Mouse (Mus musculus) embryonic stem cell, embryonic (primary cell): Measurements from ENCODE around the gene Prickle2.

ENCODE experiments used
- CTCF ChIA-PET, 4 experiments: fragments of 300-600 bp in 2 of 4; fragments of 350-600 bp in 2 of 4; sonication (Branson Sonifier 250); formaldehyde crosslinking; loops; one replicate each; lab custom pipeline; 2022; ENCODE audit warnings: inconsistent platforms in 2 of 4; lab: Charles Lee
- POLR2A ChIA-PET, 4 experiments: fragments of 300-600 bp in 2 of 4; fragments of 350-600 bp in 2 of 4; sonication (Branson Sonifier 250); formaldehyde crosslinking; loops; one replicate each; lab custom pipeline; 2022; ENCODE audit warnings: antibody characterized with exemption in 4 of 4, inconsistent platforms in 1 of 4; lab: Charles Lee

Prickle2 gene

GRCm38 (mm10) chr6:92699491-92700209, 6.3 kb downstream of the Prickle2 start:
- POLR2A ChIA-PET = interaction anchor here in 1 of 4 experiments (1.2 kb wide), 1 partner anchor 12 kb away, joined by 4 read pairs; no protein-coding TSS in a partner anchor

DNA sequence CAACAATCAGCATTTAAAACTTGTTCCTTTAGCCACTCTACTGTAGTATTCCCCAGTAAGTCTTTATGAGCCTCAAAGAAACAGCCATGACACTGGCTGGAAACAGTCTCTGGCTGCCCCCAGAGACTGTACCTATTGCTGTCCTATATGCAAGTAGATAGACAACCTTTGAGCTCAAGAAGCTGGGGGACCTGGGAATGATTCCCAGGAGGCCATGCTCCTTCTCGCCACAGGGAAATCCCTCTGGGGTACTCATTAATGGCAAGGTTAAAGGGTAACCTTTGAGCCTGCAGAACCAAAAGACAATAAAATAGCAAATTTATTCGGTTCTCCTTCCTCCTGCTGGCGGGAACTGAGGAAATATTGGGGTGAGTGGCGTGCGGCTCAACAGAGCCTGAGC, 8.1 kb downstream of the Prickle2 start:
- ChIA-PET POLR2A (interaction anchor here in 1 of 4 experiments (0.9 kb wide), 1 partner anchor 9 kb away, joined by 3 read pairs; no protein-coding TSS in a partner anchor), CTCF (interaction anchor here in 1 of 4 experiments (1.3 kb wide), 1 partner anchor 8 kb away, joined by 3 read pairs; the partner anchor contains the start of gene Prickle2)

More at GRCm38 (mm10) chr6:92699491-92700209, 6.3 kb downstream of the Prickle2 start:
- CTCF ChIA-PET = no interaction called here

- POLR2A ChIA-PET = interaction anchor here in 1 of 4 experiments (0.8 kb wide), 1 partner anchor 41 kb away, joined by 4 read pairs; no protein-coding TSS in a partner anchor
- CTCF ChIA-PET = no interaction called here
Measured at GRCm38 (mm10) chr6:92687317-92687716, 18.6 kb downstream of the Prickle2 start.

GRCm38 (mm10) chr6:92674394-92674925, 31.5 kb downstream of the Prickle2 start:
- CTCF ChIA-PET = interaction anchor here in 2 of 4 experiments (0.6 kb wide), 2 partner anchors 53 to 252 kb away, joined by 4 read pairs; no protein-coding TSS in a partner anchor
- POLR2A ChIA-PET = no interaction called here

DNA sequence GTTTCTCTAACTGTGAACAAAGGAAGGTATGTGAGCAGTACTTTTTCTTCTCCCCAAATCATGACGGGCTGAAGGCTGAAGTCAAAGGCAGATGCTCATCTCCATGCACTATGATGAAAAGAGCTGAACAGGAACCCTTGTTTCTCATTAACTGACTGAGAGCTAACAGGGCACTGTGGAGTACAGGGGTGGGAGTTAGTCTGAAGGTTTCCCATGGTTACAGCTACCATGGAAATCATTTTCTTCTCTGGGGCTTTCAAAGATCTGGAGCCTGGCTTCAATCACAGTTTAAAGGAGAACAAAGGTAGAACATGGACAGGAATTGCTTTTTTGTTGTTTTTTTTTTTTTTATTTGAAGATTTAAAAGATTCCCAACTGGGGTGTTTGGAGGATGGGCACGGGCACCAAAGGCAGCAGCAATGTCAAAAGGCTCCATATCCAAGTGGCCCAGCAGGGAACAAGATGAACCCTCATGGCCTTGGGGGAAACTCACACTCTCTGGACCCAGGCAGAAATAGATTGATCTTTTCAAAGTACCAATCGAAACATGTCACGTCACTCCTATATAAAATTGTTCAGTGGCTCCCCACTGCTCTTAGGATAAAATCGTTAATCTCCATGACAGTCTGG, 35.3 kb downstream of the Prickle2 start:
- ChIA-PET CTCF (no interaction called here), POLR2A (interaction anchor here in 1 of 4 experiments (0.7 to 0.9 kb wide), 2 partner anchors 12 to 1792 kb away, joined by 3 read pairs; no protein-coding TSS in a partner anchor)

- ChIA-PET POLR2A (interaction anchor here in 2 of 4 experiments (0.6 kb wide), 2 partner anchors 178 to 306 kb away, joined by 3 to 6 read pairs; no protein-coding TSS in a partner anchor), CTCF (interaction anchor here in 1 of 4 experiments (0.6 kb wide), 1 partner anchor 118 kb away, joined by 3 read pairs; no protein-coding TSS in a partner anchor)
Measured at GRCm38 (mm10) chr6:92669623-92670022, 36.3 kb downstream of the Prickle2 start.

DNA sequence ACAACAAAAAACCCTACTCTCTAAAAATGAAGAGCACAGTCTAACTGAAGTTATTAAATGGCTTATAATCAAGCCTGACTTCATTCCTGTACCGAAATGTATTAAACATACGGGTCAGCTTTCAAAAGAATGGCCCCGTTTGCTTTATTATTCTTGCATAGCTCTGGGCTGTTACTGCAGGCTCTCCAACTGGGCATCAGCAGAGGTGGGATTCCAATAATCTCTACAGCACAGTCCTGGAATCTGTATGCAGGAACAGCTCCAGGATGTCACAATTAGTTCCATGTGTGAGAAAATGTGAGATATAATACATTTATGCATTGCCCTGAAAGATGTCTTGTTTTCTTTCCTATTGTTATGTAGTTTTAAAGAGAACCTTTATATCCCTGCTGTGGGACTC, 38.4 kb downstream of the Prickle2 start:
- ChIA-PET CTCF (interaction anchor here in 3 of 4 experiments (0.6 to 3.9 kb wide), 3 partner anchors 326 to 381 kb away, joined by 3 to 31 read pairs (median 18); no protein-coding TSS in a partner anchor), POLR2A (no interaction called here)

- CTCF ChIA-PET = interaction anchor here (0.5 to 3.9 kb wide), 42 partner anchors 9 to 630 kb away, joined by 3 to 31 read pairs (median 3); partner anchors contain the start of gene Prickle2 (in 1 of the 4)
- POLR2A ChIA-PET = interaction anchor here in 1 of 4 experiments (1.9 kb wide), 1 partner anchor 62 kb away, joined by 6 read pairs; no protein-coding TSS in a partner anchor
Measured at GRCm38 (mm10) chr6:92665530-92665989, 40.4 kb downstream of the Prickle2 start.

DNA sequence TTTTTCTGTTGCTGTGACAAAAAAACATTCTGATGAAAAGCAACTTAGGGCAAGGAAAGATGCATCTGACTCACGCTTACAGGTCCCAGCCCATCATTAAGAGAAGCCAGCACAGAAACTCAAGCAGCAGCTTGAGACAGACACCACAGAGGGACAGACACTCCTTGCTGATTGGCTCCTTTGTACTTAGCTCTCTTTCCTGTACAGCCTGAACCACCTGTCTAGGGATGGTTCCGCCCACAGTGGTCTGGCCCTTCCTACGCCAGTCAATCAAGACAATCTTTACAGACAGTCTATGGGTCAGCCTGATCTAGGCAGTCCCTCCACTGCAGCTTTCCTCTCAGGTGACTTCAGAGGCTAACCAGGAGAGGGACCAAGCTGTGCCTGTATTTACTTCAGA, 42.1 kb downstream of the Prickle2 start:
- CTCF ChIA-PET = interaction anchor here in 3 of 4 experiments (0.6 to 3.9 kb wide), 7 partner anchors 64 to 990 kb away, joined by 3 to 31 read pairs (median 5); no protein-coding TSS in a partner anchor
- POLR2A ChIA-PET = interaction anchor here in 2 of 4 experiments (0.6 to 1.9 kb wide), 3 partner anchors 40 to 389 kb away, joined by 3 to 6 read pairs (median 3); no protein-coding TSS in a partner anchor

DNA sequence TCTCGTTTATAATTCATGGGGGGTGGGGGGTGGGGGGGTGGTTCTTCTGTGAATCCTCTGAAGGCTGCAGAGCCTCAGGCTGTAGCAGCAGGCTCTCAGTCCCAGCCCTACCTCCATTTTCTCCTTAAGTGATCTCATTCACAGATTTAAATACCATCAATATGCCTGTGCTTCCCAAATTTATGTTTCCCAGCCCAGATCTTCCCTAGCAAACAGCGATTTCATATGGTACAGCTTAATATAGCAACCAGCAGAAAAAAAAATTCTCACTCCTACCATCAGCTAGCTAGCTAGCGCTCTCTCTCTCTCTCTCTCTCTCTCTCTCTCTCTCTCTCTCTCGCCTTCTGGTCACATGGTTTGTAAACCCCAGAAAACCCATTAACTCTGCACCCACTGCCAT, 42.5 kb downstream of the Prickle2 start:
- ChIA-PET POLR2A (interaction anchor here in 3 of 4 experiments (0.6 to 0.7 kb wide), 4 partner anchors 40 to 388 kb away, joined by 3 read pairs; no protein-coding TSS in a partner anchor), CTCF (interaction anchor here (0.6 to 3.9 kb wide), 5 partner anchors 102 to 1489 kb away, joined by 3 to 31 read pairs (median 5); no protein-coding TSS in a partner anchor)

DNA sequence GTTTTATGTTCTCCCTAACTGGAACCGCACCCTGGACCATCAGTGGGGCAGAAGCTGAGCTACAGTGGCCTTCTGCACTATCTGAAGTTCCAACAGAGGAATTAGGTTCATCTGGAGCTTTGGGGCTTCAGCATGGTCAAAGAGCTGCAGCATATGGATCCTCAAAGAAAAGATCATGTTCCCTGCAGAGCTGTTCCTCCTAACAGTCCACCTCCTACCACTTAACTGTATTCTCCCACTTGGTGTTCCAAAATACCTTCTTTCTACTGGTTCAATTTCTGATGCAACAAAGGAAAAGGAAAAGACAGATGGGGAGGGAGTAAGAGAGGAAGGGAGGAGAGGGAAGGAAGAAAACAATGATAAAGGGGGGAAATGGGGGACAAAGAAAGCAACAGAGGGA, 56.9 kb downstream of the Prickle2 start:
- CTCF ChIA-PET = no interaction called here

DNA sequence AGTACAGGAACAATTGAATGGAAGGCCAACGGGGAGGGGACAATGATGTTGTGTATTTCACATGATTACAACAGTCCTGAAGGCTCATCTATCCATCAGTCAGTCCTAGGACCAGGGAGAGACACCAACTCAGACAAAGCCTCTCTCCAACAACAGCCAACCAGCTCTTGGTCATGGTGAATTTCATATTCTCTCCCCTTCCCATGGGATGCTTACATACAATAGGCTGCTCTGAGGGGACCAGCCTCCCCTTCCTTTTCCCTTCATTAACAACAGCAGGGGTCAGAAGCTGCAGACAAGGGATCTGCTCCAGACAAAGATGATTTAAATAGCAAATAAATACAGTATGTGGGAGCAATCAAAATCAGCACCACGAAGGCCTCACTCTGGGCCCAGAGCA, 57.4 kb downstream of the Prickle2 start:
- CTCF ChIA-PET = no interaction called here
- POLR2A ChIA-PET = no interaction called here

More for the DNA sequence above, 56.9 kb downstream of the Prickle2 start:
- POLR2A ChIA-PET = no interaction called here

DNA sequence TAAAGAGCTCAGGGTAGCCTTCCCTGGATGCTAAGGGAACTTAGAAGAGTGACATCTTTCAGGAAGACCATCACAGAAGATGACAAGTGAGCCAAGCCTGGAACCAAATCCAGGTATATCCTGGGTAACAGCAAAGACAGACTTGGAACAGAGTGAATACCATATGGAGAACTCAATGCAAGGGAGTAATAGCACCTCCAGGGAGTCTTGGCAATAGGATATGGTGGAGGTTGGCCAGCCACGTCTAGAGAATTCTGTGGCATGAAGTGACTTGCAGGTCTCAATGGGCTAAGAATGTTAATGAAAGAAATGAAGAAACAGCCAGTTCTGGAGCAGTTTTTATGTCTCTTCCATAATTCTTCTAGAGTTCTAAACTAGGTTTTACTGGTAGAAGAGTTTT, 63.0 kb downstream of the Prickle2 start:
- ChIA-PET POLR2A (interaction anchor here in 1 of 4 experiments (0.8 kb wide), 1 partner anchor 143 kb away, joined by 4 read pairs; no protein-coding TSS in a partner anchor), CTCF (no interaction called here)

DNA sequence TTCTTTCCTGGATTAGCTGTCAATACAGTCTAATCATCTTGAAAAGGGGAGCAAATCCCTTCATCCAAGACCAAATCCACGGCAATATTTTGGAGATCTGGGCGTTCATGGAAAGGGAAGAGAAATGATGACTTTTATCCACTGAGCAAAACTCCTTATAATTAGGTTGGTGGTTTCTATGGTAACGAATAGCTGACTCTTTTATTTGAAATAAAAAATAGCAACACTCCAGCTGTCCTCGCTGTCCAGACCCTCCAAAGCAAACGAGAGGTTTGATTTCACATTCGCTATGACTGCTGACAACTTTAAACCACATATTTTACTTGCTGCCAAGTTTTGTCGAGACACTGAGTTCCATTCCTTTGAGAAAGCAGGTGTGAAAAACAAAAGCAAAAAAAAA, 64.0 kb downstream of the Prickle2 start:
- POLR2A ChIA-PET = interaction anchor here in 2 of 4 experiments (0.8 kb wide), 2 partner anchors 130 to 142 kb away, joined by 4 to 17 read pairs; no protein-coding TSS in a partner anchor
- CTCF ChIA-PET = no interaction called here

GRCm38 (mm10) chr6:92640896-92641295, 65.1 kb downstream of the Prickle2 start:
- ChIA-PET POLR2A (interaction anchor here in 1 of 4 experiments (1.2 kb wide), 1 partner anchor 394 kb away, joined by 3 read pairs; no protein-coding TSS in a partner anchor), CTCF (no interaction called here)

DNA sequence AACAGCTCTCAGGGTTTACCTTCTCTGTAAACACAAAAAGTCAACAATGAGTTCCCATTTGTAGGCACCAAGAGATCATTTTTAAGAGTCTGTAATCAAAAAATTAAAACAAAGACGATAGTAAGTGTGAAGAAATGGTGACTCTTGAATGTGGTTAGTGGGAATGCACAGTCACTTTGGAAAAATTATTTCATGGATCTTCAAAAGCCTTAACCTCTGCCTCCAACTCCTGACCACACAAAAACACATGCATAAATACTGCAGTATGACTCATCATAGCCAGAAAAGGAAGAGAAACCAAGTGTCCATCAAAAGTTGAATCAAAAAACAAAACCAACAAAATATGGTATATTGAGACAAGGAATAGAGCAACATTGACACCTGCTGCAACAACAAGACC, 69.5 kb downstream of the Prickle2 start:
- ChIA-PET CTCF (no interaction called here), POLR2A (interaction anchor here in 1 of 4 experiments (0.9 kb wide), 1 partner anchor 11 kb away, joined by 3 read pairs; no protein-coding TSS in a partner anchor)

DNA sequence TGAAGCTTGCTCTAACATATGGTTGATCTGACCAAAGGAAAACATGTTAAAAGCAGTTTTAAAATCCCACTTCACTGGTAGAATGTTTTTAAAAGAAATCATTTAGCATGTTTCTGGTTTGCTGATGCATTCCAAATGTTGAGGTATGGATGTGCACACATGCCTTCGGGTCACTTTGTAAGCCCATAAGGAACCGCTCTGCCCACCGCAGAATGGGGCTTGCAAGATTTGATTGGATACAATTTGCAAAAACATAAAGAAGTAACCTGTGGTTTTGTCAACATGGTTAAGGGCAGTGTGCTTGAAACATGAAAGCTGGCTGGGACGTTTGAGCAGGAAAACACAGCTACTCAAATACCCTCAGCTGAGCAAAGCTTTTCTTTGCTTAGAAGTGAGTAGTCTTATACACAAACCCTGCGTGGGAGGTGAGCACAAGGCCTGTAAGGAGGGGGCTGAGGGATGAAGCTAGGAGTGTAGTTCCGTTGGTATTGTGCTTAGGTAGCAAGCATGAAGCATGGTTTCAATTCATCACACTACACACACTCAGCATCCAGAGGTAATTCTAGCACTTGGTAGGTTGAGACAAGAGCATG, 71.0 kb downstream of the Prickle2 start:
- ChIA-PET CTCF (no interaction called here), POLR2A (no interaction called here)

DNA sequence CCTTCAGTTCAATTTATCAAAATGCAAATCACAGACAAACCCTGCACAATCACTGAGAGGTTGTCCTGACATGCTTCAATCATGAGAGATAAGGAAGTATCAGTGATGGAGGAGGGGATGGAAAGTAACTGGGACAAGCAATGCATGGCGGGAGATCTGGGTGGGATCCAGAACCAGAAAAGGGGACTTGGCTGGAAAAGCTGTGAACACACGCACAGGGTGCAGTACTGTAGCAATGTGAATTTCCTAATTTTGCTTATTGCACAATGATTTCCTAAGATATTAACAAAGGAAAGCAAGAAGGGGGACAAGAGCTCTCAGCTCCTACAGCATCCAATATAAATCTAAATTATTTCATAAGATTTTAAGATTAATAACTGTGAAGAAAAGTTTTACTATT, 75.0 kb downstream of the Prickle2 start:
- CTCF ChIA-PET = no interaction called here
- POLR2A ChIA-PET = interaction anchor here in 1 of 4 experiments (1.1 kb wide), 1 partner anchor 9 kb away, joined by 3 read pairs; no protein-coding TSS in a partner anchor
